Mouse (Mus musculus) kidney, adult 2 months (tissue): ENCODE measurements around the gene Rpl27.

Experiments
- CTCF ChIP-seq: fragments of 200-500 bp; conservative IDR thresholded peaks from 2 replicates; pipeline ENCODE4 v1.5.1; 2011; ENCODE audit warnings: low read depth, mild to moderate bottlenecking, control low read depth, low read length, moderate library complexity, mixed read lengths; ENCODE audit not compliant: insufficient read depth, insufficient read length
- POLR2A ChIP-seq: fragments of 200-500 bp; IDR thresholded peaks from one replicate; pipeline ENCODE4 v1.6.1; 2011; ENCODE audit warnings: low read depth, low read length, control low read depth

DNA sequence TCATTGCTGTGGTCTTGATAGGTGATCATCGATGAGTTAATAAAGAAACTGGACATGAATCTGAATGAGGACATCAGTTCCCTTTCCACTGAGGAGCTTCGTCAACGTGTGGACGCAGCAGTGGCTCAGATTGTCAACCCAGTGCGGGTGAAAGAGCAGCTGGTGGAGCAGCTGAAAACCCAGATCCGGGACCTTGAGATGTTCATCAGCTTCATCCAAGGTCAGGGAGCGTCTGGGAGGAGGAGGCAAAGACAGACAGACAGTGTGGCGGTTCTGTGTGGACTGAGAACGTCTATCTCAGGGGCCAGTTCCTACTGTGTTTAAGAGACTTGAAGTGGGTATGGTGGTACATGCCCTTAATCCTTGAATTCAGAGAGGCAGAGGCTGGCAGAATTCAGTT lies 10.8 kb upstream of the Rpl27 start:
- TF ChIP-seq CTCF (no peak), POLR2A (no peak)
